Mouse (Mus musculus) intestine, postnatal 0 days (tissue): ENCODE measurements at regions not wholly inside any gene's neighbourhood (a gene's known extent, or its start where the extent isn't known, plus 50 kb on each side); places are given as distances from the start of the nearest gene placed in this dataset.

ENCODE experiments used
- ATAC-seq: fragments of 200-750 bp; cut with Nextera tagmentation; 2 replicates; pipeline ENCODE4 v1.8.0; 2017; ENCODE audit warnings: mild to moderate bottlenecking, moderate TSS enrichment, moderate library complexity
- H3K27ac ChIP-seq: fragments of 300-500 bp; sonication (generic); 2 replicates; pipeline ENCODE4 v1.5.1; 2014; ENCODE audit warnings: mild to moderate bottlenecking, low read depth, low read length, moderate library complexity
- H3K27me3 ChIP-seq: fragments of 300-500 bp; sonication (generic); replicated peaks from 2 replicates; pipeline ENCODE4 v1.6.1; 2014; ENCODE audit warnings: low read length, mixed read lengths; ENCODE audit not compliant: control insufficient read depth, insufficient read depth
- H3K36me3 ChIP-seq: fragments of 300-500 bp; sonication (generic); 2 replicates; pipeline ENCODE4 v1.6.1; 2014; ENCODE audit warnings: mild to moderate bottlenecking, moderate library complexity; ENCODE audit not compliant: control insufficient read depth, insufficient read depth
- H3K4me1 ChIP-seq: fragments of 300-500 bp; sonication (generic); replicated peaks from 2 replicates; pipeline ENCODE4 v1.6.1; 2014; ENCODE audit warnings: antibody characterized with exemption, low read length, mixed read lengths; ENCODE audit not compliant: control insufficient read depth, insufficient read depth
- H3K4me2 ChIP-seq: fragments of 300-500 bp; sonication (generic); replicated peaks from 2 replicates; pipeline ENCODE4 v1.6.1; 2014; ENCODE audit warnings: low read depth, mild to moderate bottlenecking, moderate library complexity
- H3K4me3 ChIP-seq: fragments of 300-500 bp; sonication (generic); 2 replicates; pipeline ENCODE4 v1.5.1; 2014; ENCODE audit warnings: low read depth, low read length
- H3K9ac ChIP-seq: fragments of 300-500 bp; sonication (generic); 2 replicates; pipeline ENCODE4 v1.6.1; 2014; ENCODE audit warnings: mild to moderate bottlenecking, low read depth, low read length
- H3K9me3 ChIP-seq: fragments of 300-500 bp; sonication (generic); 2 replicates; pipeline ENCODE4 v1.6.1; 2016; ENCODE audit warnings: mixed run types; ENCODE audit not compliant: control insufficient read depth
- CTCF ChIP-seq: sonication (generic); IDR thresholded peaks from 2 replicates; pipeline ENCODE4 v1.5.1; 2016; ENCODE audit warnings: low read depth, mild to moderate bottlenecking, control low read depth, antibody characterized with exemption, moderate library complexity
- WGBS: fragments of 180-500 bp; shearing (Covaris S2); extraction: QIAGEN DNeasy Blood & Tissue Kit; methylation state at CpG from one replicate; pipeline ENCODE4 v1.1.7; 2014; 5-methylcytosine and 5-hydroxymethylcytosine counted together

GRCm38 (mm10) chr3:41366264-41366663 is 189.3 kb upstream of the Jade1 start:
- no peak for ATAC-seq
- Histone ChIP-seq H3K36me3 (no peaks in the 10 kb centered on the region), H3K27ac (no peak overlapping the region), H3K4me3 (no peak overlapping the region), H3K4me1 (no peaks in the 10 kb centered on the region), H3K9me3 (no peaks in the 10 kb centered on the region), H3K4me2 (no peak overlapping the region), H3K9ac (no peak overlapping the region), H3K27me3 (no peaks in the 10 kb centered on the region)
- TF ChIP-seq CTCF, result no peak
- WGBS, result 71% methylated on average over 9 of the region's 9 CpGs

GRCm38 (mm10) chr3:41365145-41365830 is 190.2 kb upstream of the Jade1 start:
- ATAC-seq, result no peak
- Histone ChIP-seq H3K4me3 (no peak overlapping the region), H3K27ac (no peak overlapping the region), H3K4me2 (no peak overlapping the region), H3K36me3 (no peaks in the 10 kb centered on the region), H3K4me1 (no peaks in the 10 kb centered on the region), H3K9ac (no peak overlapping the region), H3K9me3 (no peaks in the 10 kb centered on the region), H3K27me3 (no peaks in the 10 kb centered on the region)
- WGBS, result 64% methylated on average over 8 of the region's 8 CpGs
- TF ChIP-seq CTCF, result no peak

DNA sequence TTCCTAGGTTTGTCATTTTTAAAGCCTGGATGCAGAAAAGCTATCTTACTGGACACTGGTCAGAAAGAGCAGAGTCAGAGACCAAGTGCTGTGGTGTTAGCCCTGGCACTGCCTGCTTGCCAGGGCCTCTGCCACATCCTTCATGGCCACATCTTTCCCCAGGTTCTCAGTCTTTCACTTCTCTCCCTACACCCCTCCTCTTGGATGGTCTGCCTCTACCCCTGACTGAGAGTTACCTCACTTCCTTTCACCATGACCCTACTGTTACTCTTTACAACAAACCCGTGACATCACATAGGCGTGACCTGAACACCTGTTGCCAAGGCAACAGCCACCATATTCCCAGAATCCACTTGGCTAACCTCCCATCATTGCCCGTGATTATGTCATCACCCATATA is 191.6 kb upstream of the Jade1 start:
- Histone ChIP-seq H3K36me3 (no peaks in the 10 kb centered on the region), H3K4me2 (no peak overlapping the region), H3K4me3 (no peak overlapping the region), H3K9me3 (no peaks in the 10 kb centered on the region), H3K27ac (no peak overlapping the region), H3K4me1 (no peaks in the 10 kb centered on the region), H3K9ac (no peak overlapping the region), H3K27me3 (no peaks in the 10 kb centered on the region)
- ATAC-seq, result no peak
- WGBS, result 92% methylated on average over 3 of the region's 3 CpGs
- TF ChIP-seq CTCF, result no peak

GRCm38 (mm10) chr3:41360231-41360630 is 195.3 kb upstream of the Jade1 start:
- Histone ChIP-seq H3K4me3 (no peak overlapping the region), H3K9me3 (no peaks in the 10 kb centered on the region), H3K9ac (no peak overlapping the region), H3K27ac (no peak overlapping the region), H3K36me3 (no peaks in the 10 kb centered on the region), H3K4me1 (no peaks in the 10 kb centered on the region), H3K4me2 (no peak overlapping the region), H3K27me3 (no peaks in the 10 kb centered on the region)
- no peak for TF ChIP-seq CTCF
- no peak for ATAC-seq
- WGBS, result 54% methylated on average over 5 of the region's 5 CpGs

DNA sequence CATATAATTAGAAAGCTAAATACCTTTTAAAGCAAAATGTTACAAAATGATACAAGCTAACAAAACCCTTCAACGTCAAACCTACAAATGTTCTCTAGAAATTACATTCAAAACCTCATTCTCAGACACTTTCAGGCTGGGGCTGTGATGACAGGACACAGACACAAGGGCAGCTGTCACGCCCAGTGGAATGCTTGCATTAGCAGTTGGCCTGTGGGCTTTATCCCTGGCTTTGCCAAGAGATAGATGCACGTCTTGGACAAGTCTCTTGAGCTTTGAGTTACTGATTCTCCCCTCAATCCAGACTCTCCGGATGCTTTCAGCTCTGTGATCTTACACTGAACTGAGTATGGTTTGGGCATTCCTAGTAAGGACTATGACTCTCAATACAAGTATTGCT is 196.1 kb upstream of the Jade1 start:
- WGBS, result 68% methylated on average over 4 of the region's 4 CpGs
- no peaks in the 10 kb centered on the region for H3K27me3 ChIP-seq
- no peak for ATAC-seq
- H3K9ac ChIP-seq, result no peak overlapping the region
- no peak for TF ChIP-seq CTCF
- no peaks in the 10 kb centered on the region for H3K4me1 ChIP-seq
- no peaks in the 10 kb centered on the region for H3K36me3 ChIP-seq
- no peak overlapping the region for H3K4me2 ChIP-seq
- no peaks in the 10 kb centered on the region for H3K9me3 ChIP-seq
- H3K27ac ChIP-seq, result no peak overlapping the region
- no peak overlapping the region for H3K4me3 ChIP-seq

DNA sequence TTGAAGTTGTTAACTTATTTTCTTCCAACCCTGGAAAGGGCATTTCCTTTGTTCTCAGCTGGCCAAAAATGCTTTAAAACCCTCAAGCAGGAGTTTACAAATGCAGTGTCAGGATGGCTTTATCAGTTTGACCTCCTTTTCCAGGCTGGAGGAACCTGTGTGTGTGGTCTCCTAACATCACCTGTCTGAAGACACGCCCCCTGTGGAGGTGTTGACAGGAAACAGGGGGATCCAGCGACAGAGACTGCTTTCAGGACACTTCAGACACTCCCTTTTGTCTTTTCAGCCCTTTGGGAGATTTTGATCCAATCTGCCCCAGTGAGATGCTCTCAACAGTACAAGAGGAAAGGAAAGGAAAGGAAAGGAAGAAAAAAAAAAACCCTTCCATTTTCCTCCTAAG is 202.5 kb upstream of the Jade1 start:
- ATAC-seq, result no peak

GRCm38 (mm10) chr3:41351786-41352185 is 203.7 kb upstream of the Jade1 start:
- H3K27ac ChIP-seq, result no peak overlapping the region
- H3K9me3 ChIP-seq, result no peaks in the 10 kb centered on the region
- H3K4me3 ChIP-seq, result no peak overlapping the region
- no peak overlapping the region for H3K9ac ChIP-seq
- TF ChIP-seq CTCF, result no peak
- H3K4me1 ChIP-seq, result no peaks in the 10 kb centered on the region
- H3K36me3 ChIP-seq, result no peaks in the 10 kb centered on the region
- no peak overlapping the region for H3K4me2 ChIP-seq
- no peaks in the 10 kb centered on the region for H3K27me3 ChIP-seq
- no peak for ATAC-seq
- 89% methylated on average over 4 of the region's 4 CpGs for WGBS

More for the DNA sequence above, 202.5 kb upstream of the Jade1 start:
- H3K4me1 ChIP-seq, result no peaks in the 10 kb centered on the region
- H3K27ac ChIP-seq, result no peak overlapping the region
- WGBS, result 24% methylated on average over 2 of the region's 2 CpGs
- H3K9me3 ChIP-seq, result no peaks in the 10 kb centered on the region
- no peak overlapping the region for H3K4me2 ChIP-seq
- H3K36me3 ChIP-seq, result no peaks in the 10 kb centered on the region
- no peak for TF ChIP-seq CTCF
- no peak overlapping the region for H3K4me3 ChIP-seq
- no peak overlapping the region for H3K9ac ChIP-seq
- no peaks in the 10 kb centered on the region for H3K27me3 ChIP-seq
